Mouse (Mus musculus) ES-Bruce4 (cell line): ENCODE measurements around the gene Pink1. TPM values are rescaled to one million over a fixed set of nuclear protein-coding genes. Genes with fewer than 3 reads are reported as not detected.

Source experiments
- H3K27ac ChIP-seq: 2 replicates; pipeline ENCODE4 v1.5.1; 2012; ENCODE audit warnings: low read length, inconsistent platforms; ENCODE audit not compliant: insufficient read depth
- H3K27me3 ChIP-seq: 2 replicates; pipeline ENCODE4 v1.6.1; 2012; ENCODE audit warnings: mild to moderate bottlenecking, low read length, inconsistent platforms; ENCODE audit not compliant: control insufficient read depth, poor library complexity, insufficient read depth, severe bottlenecking
- H3K36me3 ChIP-seq: 2 replicates; pipeline ENCODE4 v1.6.1; 2012; ENCODE audit warnings: inconsistent platforms, mild to moderate bottlenecking, low read length, moderate library complexity; ENCODE audit not compliant: control insufficient read depth, poor library complexity, insufficient read depth, severe bottlenecking
- H3K4me1 ChIP-seq: one replicate; pipeline ENCODE4 v1.8.1; 2011; ENCODE audit warnings: low read length; ENCODE audit not compliant: control insufficient read depth, insufficient read depth
- H3K4me3 ChIP-seq: 2 replicates; pipeline ENCODE4 v1.5.1; 2011; ENCODE audit warnings: low read depth, mild to moderate bottlenecking, low read length
- H3K9ac ChIP-seq: 2 replicates; pipeline ENCODE4 v1.6.1; 2012; ENCODE audit warnings: low read depth, mild to moderate bottlenecking, inconsistent platforms; ENCODE audit not compliant: poor library complexity, severe bottlenecking
- H3K9me3 ChIP-seq: replicated peaks from 2 replicates; pipeline ENCODE4 v1.6.1; 2012; ENCODE audit warnings: mild to moderate bottlenecking, low read length, inconsistent platforms; ENCODE audit not compliant: control insufficient read depth, poor library complexity, insufficient read depth, severe bottlenecking
- CTCF ChIP-seq: IDR thresholded peaks from one replicate; pipeline ENCODE4 v1.8.1; 2011; ENCODE audit warnings: low read depth, low read length
- EP300 ChIP-seq: IDR thresholded peaks from 2 replicates; pipeline ENCODE4 v1.6.1; 2011; ENCODE audit warnings: low read depth, low read length; ENCODE audit not compliant: insufficient read depth
- POLR2A ChIP-seq: IDR thresholded peaks from one replicate; pipeline ENCODE4 v1.8.1; 2011; ENCODE audit warnings: low read length; ENCODE audit not compliant: insufficient read depth
- polyA plus RNA-seq: library from polyadenylated mRNA; stranded (reverse); fragments of >200 nt; gene quantifications from 2 replicates; pipeline ENCODE4 v1.2.4, GENCODE M21; 2011; ENCODE audit warnings: low read depth; ENCODE audit not compliant: missing spikeins, insufficient read depth, insufficient read length

The Pink1 gene
- polyA plus RNA-seq, 1 experiment: 23.4 TPM

DNA sequence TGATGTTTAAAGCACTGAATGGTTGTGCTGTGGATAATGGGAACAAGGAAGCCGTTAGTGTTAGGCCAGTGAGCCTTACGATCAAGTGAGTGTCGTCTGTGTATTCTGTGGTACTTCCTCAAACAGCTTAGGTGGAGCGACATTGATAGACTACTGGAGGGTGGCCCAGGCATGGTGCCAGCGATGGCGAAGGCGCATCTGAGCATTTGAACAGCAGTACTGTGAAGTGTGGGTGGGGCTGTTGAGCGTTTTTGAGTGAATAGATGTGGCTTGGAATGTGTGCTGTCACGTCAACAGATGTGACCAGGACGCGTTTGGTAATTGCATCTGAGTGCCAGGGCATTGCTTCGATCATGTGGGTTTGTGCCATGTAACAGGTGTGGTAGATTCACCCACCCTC, 18.4 kb downstream of the Pink1 start:
- Histone ChIP-seq H3K4me1 (no peaks in the 10 kb centered on the region), H3K9me3 (no peaks in the 10 kb centered on the region), H3K4me3 (no peak overlapping the region), H3K27me3 (no peaks in the 10 kb centered on the region), H3K27ac (no peak overlapping the region), H3K36me3 (peaks cover 19% of the 10 kb centered on the region), H3K9ac (no peak overlapping the region)
- TF ChIP-seq CTCF (no peak), POLR2A (no peak), EP300 (no peak)

- peaks cover 14% of the 10 kb centered on the region for H3K36me3 ChIP-seq
- TF ChIP-seq CTCF (no peak), EP300 (no peak), POLR2A (no peak)
- H3K27me3 ChIP-seq: no peaks in the 10 kb centered on the region
- no peaks in the 10 kb centered on the region for H3K4me1 ChIP-seq
- no peak overlapping the region for H3K27ac ChIP-seq
- no peak overlapping the region for H3K4me3 ChIP-seq
- no peaks in the 10 kb centered on the region for H3K9me3 ChIP-seq
- H3K9ac ChIP-seq: no peak overlapping the region
Observed at GRCm38 (mm10) chr4:138307025-138307424, 19.1 kb downstream of the Pink1 start.

- TF ChIP-seq CTCF (no peak), POLR2A (peak; percentile 29), EP300 (0 out of 2 replicates have a peak, but pooled peaks have one; percentile 47)
Observed at GRCm38 (mm10) chr4:138304340-138305104, 21.6 kb downstream of the Pink1 start, which contains the start of gene Ddost. TSS of gene Ddost (plus strand) at chr4:138304730.

GRCm38 (mm10) chr4:138303742-138304141, 22.4 kb downstream of the Pink1 start:
- no peak overlapping the region for H3K27ac ChIP-seq
- H3K4me1 ChIP-seq: no peaks in the 10 kb centered on the region
- TF ChIP-seq EP300 (no peak), CTCF (no peak), POLR2A (no peak)
- H3K9ac ChIP-seq: peak overlapping the region; percentile 63
- no peaks in the 10 kb centered on the region for H3K36me3 ChIP-seq
- H3K27me3 ChIP-seq: no peaks in the 10 kb centered on the region
- peak overlapping the region; percentile 90 for H3K4me3 ChIP-seq
- no peaks in the 10 kb centered on the region for H3K9me3 ChIP-seq

More at GRCm38 (mm10) chr4:138304340-138305104, 21.6 kb downstream of the Pink1 start, which contains the start of gene Ddost:
- Histone ChIP-seq H3K9me3 (no peaks in the 10 kb centered on the region), H3K27me3 (no peaks in the 10 kb centered on the region), H3K9ac (peak within 1 kb of the TSS; percentile 82), H3K4me1 (no peaks in the 10 kb centered on the region), H3K4me3 (peak within 1 kb of the TSS; percentile 94), H3K27ac (no peak within 1 kb of the TSS), H3K36me3 (peaks cover 4% of the 10 kb centered on the region)

DNA sequence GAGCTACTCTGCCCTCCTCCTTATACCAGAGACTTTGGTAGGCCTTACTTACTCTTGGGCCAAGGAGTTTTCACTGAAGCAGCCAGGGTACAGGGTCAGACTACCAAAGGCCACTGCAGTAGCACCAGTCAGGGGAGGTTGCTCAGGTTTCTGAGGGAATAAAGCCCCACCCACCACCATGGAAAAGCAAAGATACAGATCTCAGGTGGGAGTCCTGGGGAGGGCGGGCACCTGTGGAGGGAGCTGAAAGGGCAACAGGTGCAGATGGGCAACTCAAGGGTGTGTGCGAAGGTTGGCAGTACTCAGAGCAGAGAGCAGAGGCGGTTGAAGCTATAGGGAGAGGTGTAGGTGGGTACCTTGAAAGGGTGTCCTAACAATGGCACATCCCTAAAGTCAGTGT, 23.1 kb downstream of the Pink1 start:
- H3K27ac ChIP-seq: no peak overlapping the region
- no peaks in the 10 kb centered on the region for H3K27me3 ChIP-seq
- no peaks in the 10 kb centered on the region for H3K9me3 ChIP-seq
- no peak overlapping the region for H3K9ac ChIP-seq
- H3K36me3 ChIP-seq: no peaks in the 10 kb centered on the region
- no peak for TF ChIP-seq EP300
- TF ChIP-seq POLR2A: no peak
- no peak for TF ChIP-seq CTCF
- H3K4me3 ChIP-seq: no peak overlapping the region
- no peaks in the 10 kb centered on the region for H3K4me1 ChIP-seq

DNA sequence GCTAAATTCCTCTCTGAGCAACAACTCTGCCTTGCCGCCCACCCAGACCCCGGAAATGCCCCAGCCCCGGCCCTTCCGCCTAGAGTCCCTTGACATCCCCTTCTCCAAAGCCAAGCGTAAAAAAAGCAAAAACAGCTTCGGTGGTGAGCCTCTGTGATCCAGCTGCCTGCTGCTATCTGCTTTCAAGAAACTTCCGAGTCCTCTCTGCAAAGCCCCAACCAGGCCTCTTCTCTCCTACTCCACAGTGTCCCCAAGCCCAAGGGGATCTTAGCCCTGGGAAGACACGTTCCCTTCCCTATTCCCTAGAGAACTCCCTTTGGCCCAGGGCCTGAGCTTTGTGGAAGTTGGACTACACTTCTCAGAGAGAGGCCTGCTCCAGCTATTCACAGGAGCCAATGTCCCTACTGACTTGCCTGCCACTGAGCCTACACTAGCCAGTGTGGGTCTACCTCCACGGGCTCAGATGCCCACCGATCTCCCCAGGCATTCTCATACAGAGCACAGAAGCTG, 24.8 kb downstream of the Pink1 start:
- Histone ChIP-seq H3K36me3 (no peaks in the 10 kb centered on the region), H3K4me3 (no peak overlapping the region), H3K4me1 (no peaks in the 10 kb centered on the region), H3K27ac (no peak overlapping the region), H3K9ac (no peak overlapping the region), H3K27me3 (no peaks in the 10 kb centered on the region), H3K9me3 (no peaks in the 10 kb centered on the region)
- TF ChIP-seq EP300 (no peak), CTCF (no peak), POLR2A (no peak)
